ENCODE assay signal across 26 mouse cellular contexts in genomic region chr9:110734154-110734553, GRCm38 (mm10). TPM values are rescaled to one million over a fixed set of nuclear protein-coding genes. Genes with fewer than 3 reads are reported as not detected.
DNase-seq lines count a peak whose midpoint lies in the region; ATAC-seq lines count a peak whose summit lies in the region.
"Had no signal": no experiment of that assay in that cellular context is flagged by ENCODE, and none has a peak within 500 bp of the region (broad histone marks: within the 10 kb centered on the region; RNA-seq: fewer than 3 reads in every experiment).

No protein-coding gene starts in this region.

- no peak for ATAC-seq in lung, embryonic 16.5 days (ENCODE audit: low read depth)
- ATAC-seq in megakaryocyte, adult 5-6 weeks (ENCODE audit: poor library complexity, severe bottlenecking), result peak; percentile 60
- ATAC-seq: midbrain, embryonic 13.5 days had no signal

- peaks cover 4% of the 10 kb centered on the region; the same call in 1 of the 2 replicates for H3K27me3 ChIP-seq in lung, embryonic 16.5 days (ENCODE audit: control insufficient read depth, insufficient read depth, low read depth, low read length)

- 0 out of 2 replicates have a peak overlapping the region, but pooled peaks have one; percentile 16 for H3K9ac ChIP-seq in lung, embryonic 16.5 days (ENCODE audit: low read length)
- H3K9ac ChIP-seq: hindbrain, embryonic 14.5 days; limb, embryonic 15.5 days; liver, embryonic 15.5 days; midbrain, embryonic 13.5 days had no signal

- no peak overlapping the region for H3K4me3 ChIP-seq in lung, embryonic 16.5 days (ENCODE audit: low read length)
- H3K4me3 ChIP-seq: layer of hippocampus, adult 2 months; limb, embryonic 15.5 days; liver, embryonic 15.5 days; midbrain, embryonic 13.5 days had no signal

- peaks cover 40% of the 10 kb centered on the region for H3K4me1 ChIP-seq in lung, embryonic 16.5 days (replicated peaks; ENCODE audit: control insufficient read depth, insufficient read depth, low read length)

- no peak overlapping the region for H3K4me2 ChIP-seq in lung, embryonic 16.5 days (ENCODE audit: low read depth, low read length)
- H3K4me2 ChIP-seq: hindbrain, embryonic 14.5 days; liver, embryonic 15.5 days; midbrain, embryonic 13.5 days had no signal

- no peaks in the 10 kb centered on the region for H3K9me3 ChIP-seq in lung, embryonic 16.5 days (ENCODE audit: control insufficient read depth, low read length)
- H3K9me3 ChIP-seq: heart, embryonic 10.5 days; limb, embryonic 15.5 days; liver, embryonic 15.5 days; midbrain, embryonic 13.5 days had no signal

- no peak overlapping the region for H3K27ac ChIP-seq in lung, embryonic 16.5 days (ENCODE audit: low read length)
- H3K27ac ChIP-seq: heart, embryonic 10.5 days; hindbrain, embryonic 14.5 days; layer of hippocampus, adult 2 months; liver, embryonic 15.5 days; midbrain, embryonic 13.5 days had no signal

- no peak for DNase-seq in lung, adult 18-20 months
- DNase-seq in T-cell, adult 2 months (ENCODE audit: low spot score), result peak; percentile 40
- DNase-seq in thymus, postnatal 36 days, result peak; percentile 35 to 47
- DNase-seq in frontal cortex, postnatal 25 days (ENCODE audit: low spot score in 2 of 2), result no peak
- DNase-seq in adrenal gland, adult (ENCODE audit: inconsistent age in 2 of 2, low spot score in 1 of 2), result no peak
- DNase-seq in cerebellum, postnatal 4 days (ENCODE audit: low spot score in 2 of 2), result no peak
- DNase-seq: cerebellum, adult 2 months; cerebellum, postnatal 25 days; heart, postnatal 4 days; kidney, adult 2 months; kidney, postnatal 14 days; lung, postnatal 10 days; right cerebral cortex, postnatal 14 days; spleen, adult 18-20 months had no signal

- 61% methylated on average over 7 of the region's 7 CpGs for WGBS in lung, embryonic 16.5 days

- H3K36me3 ChIP-seq in lung, embryonic 16.5 days (ENCODE audit: control insufficient read depth, insufficient read depth, low read length), result peaks cover 4% of the 10 kb centered on the region
- H3K36me3 ChIP-seq: liver, embryonic 15.5 days; midbrain, embryonic 13.5 days had no signal

RNA-seq across cellular contexts. Expression of gene Myl3, which starts 7.5 kb away (rescaled TPM):
- polyA plus RNA-seq in lung, embryonic 16.5 days (2015; fragmentation: Nextera tagmentation; extraction: Ambion mirVana), result 10.6 and 13.9 TPM in 2 replicates
- not detected in 2 replicates for total RNA-seq in megakaryocyte, adult 5-6 weeks (2015)
- not detected in 2 replicates for total RNA-seq in megakaryocyte, adult 5-6 weeks (2017)
- total RNA-seq: layer of hippocampus, adult 2 months; left cerebral cortex, postnatal 25 days; monocyte, adult 5-6 weeks had no signal
- polyA plus RNA-seq: C2C12; forebrain, embryonic 11.5 days; midbrain, embryonic 13.5 days had no signal

RNA-seq across cellular contexts. Expression of gene Pth1r, which starts 12.8 kb away (rescaled TPM):
- polyA plus RNA-seq in lung, embryonic 16.5 days (2015; fragmentation: Nextera tagmentation; extraction: Ambion mirVana), result 60.3 and 61.6 TPM in 2 replicates
- total RNA-seq in megakaryocyte, adult 5-6 weeks (2015), result not detected in 2 replicates
- 0.77 TPM in 1 of 2 replicates, not detected in the other for total RNA-seq in megakaryocyte, adult 5-6 weeks (2017)
- total RNA-seq: monocyte, adult 5-6 weeks had no signal

Comparison
In these comparisons a context has a peak if more than half of its experiments do, and no peak if none do; other contexts are left out.
1. DNase-seq: peak in T-cell, adult 2 months (single experiment) and thymus, postnatal 36 days (2 of 2); none in lung, adult 18-20 months (0 of 2), frontal cortex, postnatal 25 days (0 of 2), adrenal gland, adult (0 of 2) and cerebellum, postnatal 4 days (0 of 2).